Mouse (Mus musculus) erythroblast, embryonic 14.5 days (primary cell): ENCODE data around the gene Susd3.

Source experiments
- GATA1 ChIP-seq: IDR thresholded peaks from 2 replicates; pipeline ENCODE4 v1.6.1; 2012; ENCODE audit warnings: low read length, inconsistent platforms, mixed read lengths
- TAL1 ChIP-seq: IDR thresholded peaks from 3 replicates; pipeline ENCODE4 v1.6.1; 2012; ENCODE audit warnings: low read length, inconsistent platforms, mixed read lengths

- no peak for TF ChIP-seq GATA1
- TF ChIP-seq TAL1, result no peak
Measured at GRCm38 (mm10) chr13:49234711-49235110, 13.8 kb downstream of the Susd3 start.
